Mouse (Mus musculus): ENCODE results near the gene Cxcl14. TPM values are rescaled to one million over a fixed set of nuclear protein-coding genes. Genes with fewer than 3 reads are reported as not detected.

Cxcl14 gene
- polyA plus RNA-seq, 1 experiment: 78.2 TPM

- H3K27ac ChIP-seq (ENCODE audit: insufficient read depth, low read length): no peak overlapping the region
- DNase-seq: no peak
- 1% methylated on average over 59 of the region's 59 CpGs for WGBS
Observed at GRCm38 (mm10) chr13:56251176-56251923, 45.0 kb downstream of the Cxcl14 start.

DNA sequence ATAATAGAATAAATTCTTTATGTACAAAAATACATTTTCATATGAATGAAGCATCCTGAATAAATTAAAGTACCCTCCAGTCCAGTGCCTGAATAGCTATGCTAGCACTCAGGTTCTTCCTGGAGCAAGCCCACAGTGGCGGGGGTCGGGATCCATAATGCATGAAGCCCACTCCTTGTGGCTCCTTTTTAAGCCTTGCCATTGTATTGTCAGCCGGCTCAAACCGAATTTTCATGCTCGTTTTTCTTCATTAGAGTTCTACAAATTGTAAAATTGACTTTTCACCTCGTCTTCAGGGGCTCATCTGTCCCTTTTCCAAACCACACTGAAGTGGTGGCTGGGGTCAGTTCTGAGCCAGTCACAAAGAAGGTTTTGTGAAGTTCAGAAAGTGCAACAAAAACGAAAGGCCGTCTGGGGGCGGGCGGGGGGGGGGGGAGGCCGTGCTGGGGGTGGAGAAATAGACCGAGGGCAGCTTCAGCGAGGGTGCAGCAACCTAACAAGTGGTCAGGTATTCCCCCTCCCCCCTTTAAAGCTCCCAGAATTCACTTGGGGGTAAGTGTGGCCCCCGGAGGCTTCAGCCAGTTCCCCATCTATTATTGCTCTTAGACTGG, 45.7 kb downstream of the Cxcl14 start:
- DNase-seq: no peak
- H3K4me1 ChIP-seq (ENCODE audit: control insufficient read depth, insufficient read depth, low read length): no peaks in the 10 kb centered on the region
- H3K27ac ChIP-seq (ENCODE audit: insufficient read depth, low read length): no peak overlapping the region
- 4% methylated on average over 14 of the region's 14 CpGs for WGBS
- H3K27me3 ChIP-seq (ENCODE audit: control insufficient read depth, insufficient read depth, low read length): peaks cover 10% of the 10 kb centered on the region; the same call in 1 of the 2 replicates
- H3K4me3 ChIP-seq (replicated peaks; ENCODE audit: insufficient read depth, low read depth, low read length): no peak overlapping the region
- TF ChIP-seq POLR2A (IDR thresholded peaks at IDR 0.05; ENCODE audit: borderline replicate concordance, insufficient read depth, low read length) (no peak), CTCF (IDR thresholded peaks at IDR 0.05; ENCODE audit: borderline replicate concordance, insufficient read depth, low read depth, low read length) (no peak)

More at GRCm38 (mm10) chr13:56251176-56251923, 45.0 kb downstream of the Cxcl14 start:
- Histone ChIP-seq H3K4me1 (ENCODE audit: control insufficient read depth, insufficient read depth, low read length) (no peaks in the 10 kb centered on the region), H3K27me3 (ENCODE audit: control insufficient read depth, insufficient read depth, low read length) (peaks cover 10% of the 10 kb centered on the region; the same call in 1 of the 2 replicates), H3K4me3 (replicated peaks; ENCODE audit: insufficient read depth, low read depth, low read length) (no peak overlapping the region)
- TF ChIP-seq POLR2A (IDR thresholded peaks at IDR 0.05; ENCODE audit: borderline replicate concordance, insufficient read depth, low read length) (no peak), CTCF (IDR thresholded peaks at IDR 0.05; ENCODE audit: borderline replicate concordance, insufficient read depth, low read depth, low read length) (no peak)

DNA sequence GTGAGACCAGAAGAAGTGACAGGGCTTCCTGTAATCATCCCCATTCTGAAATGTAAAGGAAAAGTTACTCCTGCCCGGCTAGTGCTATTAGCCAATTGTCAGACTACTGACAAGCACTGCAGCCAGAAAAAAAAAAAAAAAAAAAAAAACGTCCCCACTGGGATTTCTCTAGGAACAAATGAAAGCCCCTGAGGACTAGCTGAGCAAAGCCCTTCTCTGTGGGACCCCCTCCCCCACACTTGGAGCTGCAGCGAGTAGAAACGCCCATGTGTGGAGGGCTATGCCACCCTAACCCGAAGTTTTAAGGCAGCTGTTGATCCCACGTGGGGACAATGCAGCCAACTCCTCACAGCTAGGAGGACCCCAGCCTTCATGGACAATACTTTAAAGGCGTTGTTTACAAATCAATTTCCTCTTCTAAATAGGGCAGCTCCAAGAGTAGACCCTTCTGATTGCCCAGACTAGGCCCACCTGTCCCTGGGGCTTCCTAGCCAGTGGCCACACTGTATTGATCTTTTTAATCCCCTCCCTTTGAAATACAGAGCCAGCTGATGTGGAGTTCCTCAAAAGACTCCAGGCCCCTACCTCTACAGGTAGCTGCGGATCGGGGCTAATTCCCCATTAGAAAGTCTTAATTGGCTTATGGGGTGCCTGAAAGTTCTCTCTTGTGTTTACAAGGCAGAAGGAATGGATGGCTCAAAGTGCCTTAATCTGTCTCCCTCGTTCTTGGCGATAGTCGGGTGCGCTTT, 46.6 kb downstream of the Cxcl14 start:
- Histone ChIP-seq H3K27ac (ENCODE audit: insufficient read depth, low read length) (no peak overlapping the region), H3K4me1 (ENCODE audit: control insufficient read depth, insufficient read depth, low read length) (no peaks in the 10 kb centered on the region), H3K4me3 (replicated peaks; ENCODE audit: insufficient read depth, low read depth, low read length) (no peak overlapping the region), H3K27me3 (ENCODE audit: control insufficient read depth, insufficient read depth, low read length) (peaks cover 10% of the 10 kb centered on the region; the same call in 1 of the 2 replicates)
- TF ChIP-seq CTCF (IDR thresholded peaks at IDR 0.05; ENCODE audit: borderline replicate concordance, insufficient read depth, low read depth, low read length): no peak
- no peak for TF ChIP-seq POLR2A (IDR thresholded peaks at IDR 0.05; ENCODE audit: borderline replicate concordance, insufficient read depth, low read length)
- no peak for DNase-seq
- WGBS: 5% methylated on average over 13 of the region's 13 CpGs

- no peaks in the 10 kb centered on the region for H3K4me1 ChIP-seq (ENCODE audit: control insufficient read depth, insufficient read depth, low read length)
- H3K27ac ChIP-seq (ENCODE audit: insufficient read depth, low read length): no peak overlapping the region
- no peak for DNase-seq
- H3K4me3 ChIP-seq (replicated peaks; ENCODE audit: insufficient read depth, low read depth, low read length): no peak overlapping the region
- 83% methylated on average over 5 of the region's 5 CpGs for WGBS
- H3K27me3 ChIP-seq (ENCODE audit: control insufficient read depth, insufficient read depth, low read length): no peaks in the 10 kb centered on the region; the same call in 1 of the 2 replicates
- TF ChIP-seq POLR2A (IDR thresholded peaks at IDR 0.05; ENCODE audit: borderline replicate concordance, insufficient read depth, low read length) (no peak), CTCF (IDR thresholded peaks at IDR 0.05; ENCODE audit: borderline replicate concordance, insufficient read depth, low read depth, low read length) (no peak)
Observed at GRCm38 (mm10) chr13:56243104-56243503, 53.2 kb downstream of the Cxcl14 start.

- Histone ChIP-seq H3K4me1 (ENCODE audit: control insufficient read depth, insufficient read depth, low read length) (no peaks in the 10 kb centered on the region), H3K4me3 (replicated peaks; ENCODE audit: insufficient read depth, low read depth, low read length) (no peak overlapping the region), H3K27ac (ENCODE audit: insufficient read depth, low read length) (no peak overlapping the region), H3K27me3 (ENCODE audit: control insufficient read depth, insufficient read depth, low read length) (no peaks in the 10 kb centered on the region; the same call in 1 of the 2 replicates)
- DNase-seq: no peak
- no peak for TF ChIP-seq CTCF (IDR thresholded peaks at IDR 0.05; ENCODE audit: borderline replicate concordance, insufficient read depth, low read depth, low read length)
- no peak for TF ChIP-seq POLR2A (IDR thresholded peaks at IDR 0.05; ENCODE audit: borderline replicate concordance, insufficient read depth, low read length)
- 34% methylated on average over 16 of the region's 16 CpGs for WGBS
Observed at GRCm38 (mm10) chr13:56240012-56240770, 56.2 kb downstream of the Cxcl14 start.

Other genes with a start within 250 kb of the Cxcl14 start
- gene H2afy, start 160.2 kb downstream of the Cxcl14 start, polyA plus RNA-seq (2012; rRNA removed): 152 and 166 TPM in 2 replicates
- 0.73 and 0.84 TPM in 2 replicates for gene Tifab, start 117.7 kb downstream of the Cxcl14 start, polyA plus RNA-seq (2012; rRNA removed)
- gene Neurog1, start 44.4 kb downstream of the Cxcl14 start, polyA plus RNA-seq (2012; rRNA removed): not detected in 2 replicates
- not detected in 2 replicates for gene Gm3045, start 130.0 kb upstream of the Cxcl14 start, polyA plus RNA-seq (2012; rRNA removed)
- gene Slc25a48, start 141.8 kb upstream of the Cxcl14 start, polyA plus RNA-seq (2012; rRNA removed): 0.11 and 0.34 TPM in 2 replicates
- not detected in 2 replicates for gene Il9, start 185.7 kb upstream of the Cxcl14 start, polyA plus RNA-seq (2012; rRNA removed)
- gene Fbxl21, start 225.9 kb upstream of the Cxcl14 start, polyA plus RNA-seq (2012; rRNA removed): 9.5 and 11.3 TPM in 2 replicates